Mouse (Mus musculus): ENCODE results near the gene Grik4. TPM values are rescaled to one million over a fixed set of nuclear protein-coding genes. Genes with fewer than 3 reads are reported as not detected.
A peak's percentile ranks its signal among the peaks of the same experiment; 100 is the strongest.

Grik4 gene
- polyA plus RNA-seq, 1 experiment from 2014 or later = 1.6 TPM

DNA sequence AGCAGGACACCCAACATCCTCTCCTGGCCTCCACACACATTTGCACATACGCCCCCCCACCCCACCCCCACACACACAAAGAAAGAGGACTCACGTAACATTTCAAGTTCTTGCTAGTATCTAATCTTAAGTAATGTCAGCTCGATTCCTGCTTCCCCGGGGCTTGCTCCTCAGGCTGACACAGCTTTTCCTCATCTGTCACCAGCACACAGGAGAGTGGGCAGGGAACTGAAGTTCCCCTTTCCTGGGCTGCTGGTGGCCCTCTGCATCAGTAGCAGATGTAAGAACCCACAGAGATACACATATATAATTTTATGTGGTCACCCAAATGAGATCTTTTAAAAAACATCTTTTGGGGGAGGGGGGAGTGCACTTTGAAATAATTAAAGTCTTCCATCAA lies 98.2 kb downstream of the Grik4 start:
- DNase-seq (ENCODE audit: low spot score) (no peak), ATAC-seq (ENCODE audit: low FRiP score) (no peak)
- Histone ChIP-seq H3K4me1 (replicated peaks; ENCODE audit: control insufficient read depth, insufficient read depth, low read length) (no peaks in the 10 kb centered on the region), H3K27ac (ENCODE audit: low read depth, low read length) (no peak overlapping the region), H3K9ac (ENCODE audit: low read depth, low read length) (no peak overlapping the region), H3K9me3 (ENCODE audit: control insufficient read depth, low read length) (no peaks in the 10 kb centered on the region), H3K4me3 (ENCODE audit: low read depth, low read length) (no peak overlapping the region), H3K27me3 (ENCODE audit: control insufficient read depth, insufficient read depth, low read length) (no peaks in the 10 kb centered on the region), H3K36me3 (ENCODE audit: control insufficient read depth, insufficient read depth, low read length) (no peaks in the 10 kb centered on the region), H3K4me2 (replicated peaks; ENCODE audit: low read depth, low read length) (no peak overlapping the region)
- WGBS = 80% methylated on average over 4 of the region's 4 CpGs

DNA sequence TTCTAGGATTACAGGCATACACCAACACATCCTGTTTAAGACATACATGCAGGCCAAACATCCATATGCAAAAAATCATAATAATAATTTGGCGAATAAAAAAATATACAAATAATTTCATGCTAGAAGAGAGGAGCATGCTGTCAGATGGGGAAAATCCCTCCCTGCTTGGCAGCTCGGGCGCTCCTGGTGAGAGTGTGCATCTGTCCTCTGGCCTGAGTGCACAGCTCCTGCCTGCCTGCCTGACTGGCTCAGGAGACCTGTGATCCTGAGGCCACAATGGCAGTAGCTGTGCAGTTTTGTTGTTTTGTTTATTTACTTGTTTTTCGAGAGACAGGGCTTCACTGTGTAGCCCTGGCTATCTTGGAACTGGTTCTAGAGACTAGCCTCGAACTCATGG lies 100.0 kb downstream of the Grik4 start:
- Histone ChIP-seq H3K27me3 (ENCODE audit: control insufficient read depth, insufficient read depth, low read length) (no peaks in the 10 kb centered on the region), H3K4me1 (replicated peaks; ENCODE audit: control insufficient read depth, insufficient read depth, low read length) (no peaks in the 10 kb centered on the region), H3K4me2 (replicated peaks; ENCODE audit: low read depth, low read length) (no peak overlapping the region), H3K27ac (ENCODE audit: low read depth, low read length) (no peak overlapping the region), H3K36me3 (ENCODE audit: control insufficient read depth, insufficient read depth, low read length) (no peaks in the 10 kb centered on the region), H3K4me3 (ENCODE audit: low read depth, low read length) (no peak overlapping the region), H3K9me3 (ENCODE audit: control insufficient read depth, low read length) (no peaks in the 10 kb centered on the region), H3K9ac (ENCODE audit: low read depth, low read length) (no peak overlapping the region)
- DNase-seq (ENCODE audit: low spot score) (no peak), ATAC-seq (ENCODE audit: low FRiP score) (no peak)
- WGBS = 88% methylated on average over 5 of the region's 5 CpGs

DNA sequence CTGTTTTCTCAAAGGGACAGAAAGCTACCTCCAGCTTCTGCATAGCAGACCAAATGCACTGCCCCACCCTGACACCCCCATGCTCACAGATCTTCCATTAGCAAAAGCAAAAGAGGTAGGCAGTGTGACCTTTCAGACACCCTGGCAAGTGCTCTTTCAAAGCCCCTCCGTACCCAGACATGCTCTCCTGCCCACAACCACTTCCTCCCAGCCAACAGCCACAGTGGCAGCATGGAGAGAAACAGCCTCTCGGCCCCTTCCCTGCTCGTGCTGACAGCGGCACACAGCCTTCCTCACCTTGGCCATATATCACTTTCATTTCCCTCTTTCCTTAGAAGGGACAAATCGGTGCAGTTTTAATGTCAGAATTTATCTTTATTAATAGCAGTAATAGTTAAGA lies 106.0 kb downstream of the Grik4 start:
- 79% methylated on average over 5 of the region's 5 CpGs for WGBS
- no peak for DNase-seq (ENCODE audit: low spot score)
- no peak for ATAC-seq (ENCODE audit: low FRiP score)

DNA sequence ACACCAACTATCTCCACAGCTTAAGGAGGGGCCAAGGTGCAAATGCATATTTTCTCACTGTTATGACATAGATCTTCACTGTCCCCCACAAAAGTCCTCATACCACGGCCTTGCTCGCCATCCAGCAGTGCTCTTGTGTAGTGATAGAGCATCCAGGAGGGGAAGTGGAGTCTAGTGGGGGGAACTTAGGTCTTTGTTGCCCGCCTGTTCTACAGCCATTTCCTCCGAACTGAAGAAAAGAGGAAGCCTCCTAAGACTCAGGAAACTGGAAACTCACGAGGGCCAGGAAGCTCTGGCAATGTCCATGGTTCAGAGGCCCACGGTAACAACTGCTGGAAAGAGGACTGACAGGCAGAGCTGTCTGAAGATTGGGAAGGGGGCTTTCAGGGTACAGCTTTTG lies 106.8 kb downstream of the Grik4 start:
- Histone ChIP-seq H3K36me3 (ENCODE audit: control insufficient read depth, insufficient read depth, low read length) (no peaks in the 10 kb centered on the region), H3K4me2 (replicated peaks; ENCODE audit: low read depth, low read length) (no peak overlapping the region), H3K9me3 (ENCODE audit: control insufficient read depth, low read length) (no peaks in the 10 kb centered on the region), H3K4me3 (ENCODE audit: low read depth, low read length) (no peak overlapping the region), H3K27ac (ENCODE audit: low read depth, low read length) (no peak overlapping the region), H3K27me3 (ENCODE audit: control insufficient read depth, insufficient read depth, low read length) (no peaks in the 10 kb centered on the region), H3K4me1 (replicated peaks; ENCODE audit: control insufficient read depth, insufficient read depth, low read length) (no peaks in the 10 kb centered on the region), H3K9ac (ENCODE audit: low read depth, low read length) (no peak overlapping the region)
- 79% methylated on average over 6 of the region's 6 CpGs for WGBS
- DNase-seq (ENCODE audit: low spot score) = no peak
- no peak for ATAC-seq (ENCODE audit: low FRiP score)

More for the DNA sequence above, 106.0 kb downstream of the Grik4 start:
- Histone ChIP-seq H3K36me3 (ENCODE audit: control insufficient read depth, insufficient read depth, low read length) (no peaks in the 10 kb centered on the region), H3K27me3 (ENCODE audit: control insufficient read depth, insufficient read depth, low read length) (no peaks in the 10 kb centered on the region), H3K27ac (ENCODE audit: low read depth, low read length) (no peak overlapping the region), H3K4me1 (replicated peaks; ENCODE audit: control insufficient read depth, insufficient read depth, low read length) (no peaks in the 10 kb centered on the region), H3K9ac (ENCODE audit: low read depth, low read length) (no peak overlapping the region), H3K4me2 (replicated peaks; ENCODE audit: low read depth, low read length) (no peak overlapping the region), H3K9me3 (ENCODE audit: control insufficient read depth, low read length) (no peaks in the 10 kb centered on the region), H3K4me3 (ENCODE audit: low read depth, low read length) (no peak overlapping the region)

DNA sequence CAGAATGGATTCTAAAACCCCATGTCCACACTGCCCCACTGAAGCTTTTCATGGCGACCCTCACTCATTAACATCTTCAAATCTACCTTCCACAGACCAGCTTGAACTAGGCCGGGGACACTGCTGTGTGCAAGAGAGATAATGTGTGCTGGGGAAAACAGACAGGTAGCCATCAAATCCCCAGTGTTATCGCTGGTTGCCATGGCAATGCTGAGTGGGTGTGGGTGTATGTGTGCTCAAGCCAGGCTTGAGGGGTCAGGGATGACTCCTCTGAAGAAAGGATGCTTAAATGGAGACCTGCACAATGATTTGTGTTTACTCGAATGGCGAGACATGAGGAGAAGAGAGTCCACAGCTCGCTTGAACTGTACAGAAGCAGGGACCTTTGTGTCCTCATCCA lies 112.7 kb downstream of the Grik4 start:
- DNase-seq (ENCODE audit: low spot score) (no peak), ATAC-seq (ENCODE audit: low FRiP score) (no peak)
- Histone ChIP-seq H3K27ac (ENCODE audit: low read depth, low read length) (no peak overlapping the region), H3K9me3 (ENCODE audit: control insufficient read depth, low read length) (no peaks in the 10 kb centered on the region), H3K4me3 (ENCODE audit: low read depth, low read length) (no peak overlapping the region), H3K4me2 (replicated peaks; ENCODE audit: low read depth, low read length) (no peak overlapping the region), H3K36me3 (ENCODE audit: control insufficient read depth, insufficient read depth, low read length) (no peaks in the 10 kb centered on the region), H3K27me3 (ENCODE audit: control insufficient read depth, insufficient read depth, low read length) (no peaks in the 10 kb centered on the region), H3K4me1 (replicated peaks; ENCODE audit: control insufficient read depth, insufficient read depth, low read length) (no peaks in the 10 kb centered on the region), H3K9ac (ENCODE audit: low read depth, low read length) (no peak overlapping the region)
- 70% methylated on average over 6 of the region's 6 CpGs for WGBS

DNA sequence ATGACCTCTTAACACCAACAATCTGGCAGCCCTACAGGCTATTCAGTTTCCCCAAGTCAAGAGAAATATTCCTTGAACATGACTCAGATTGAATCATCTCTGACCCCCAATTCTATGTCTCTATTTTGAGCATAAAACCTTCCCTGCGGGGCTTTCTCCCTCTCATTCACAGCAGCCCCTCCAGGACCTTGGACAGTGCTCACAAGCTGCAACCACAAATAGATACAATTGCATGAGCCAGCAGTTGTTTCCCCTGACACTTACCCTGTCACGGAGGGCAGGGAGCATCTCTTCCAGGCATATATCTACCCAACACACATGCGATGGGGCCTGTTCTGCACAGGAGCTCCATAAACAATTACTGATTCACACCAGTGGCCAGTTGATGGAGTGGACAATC lies 125.0 kb downstream of the Grik4 start:
- H3K27ac ChIP-seq (ENCODE audit: low read depth, low read length) = peak overlapping the region; percentile 42; the same call in 1 of the 2 replicates
- 51% methylated on average over 3 of the region's 3 CpGs for WGBS
- DNase-seq (ENCODE audit: low spot score) (peak; percentile 44), ATAC-seq (ENCODE audit: low FRiP score) (no peak)
- no peaks in the 10 kb centered on the region for H3K9me3 ChIP-seq (ENCODE audit: control insufficient read depth, low read length)
- H3K36me3 ChIP-seq (ENCODE audit: control insufficient read depth, insufficient read depth, low read length) = no peaks in the 10 kb centered on the region
- no peak overlapping the region for H3K4me3 ChIP-seq (ENCODE audit: low read depth, low read length)
- no peak overlapping the region for H3K9ac ChIP-seq (ENCODE audit: low read depth, low read length)
- H3K4me2 ChIP-seq (replicated peaks; ENCODE audit: low read depth, low read length) = no peak overlapping the region
- no peaks in the 10 kb centered on the region for H3K27me3 ChIP-seq (ENCODE audit: control insufficient read depth, insufficient read depth, low read length)
- no peaks in the 10 kb centered on the region for H3K4me1 ChIP-seq (replicated peaks; ENCODE audit: control insufficient read depth, insufficient read depth, low read length)

DNA sequence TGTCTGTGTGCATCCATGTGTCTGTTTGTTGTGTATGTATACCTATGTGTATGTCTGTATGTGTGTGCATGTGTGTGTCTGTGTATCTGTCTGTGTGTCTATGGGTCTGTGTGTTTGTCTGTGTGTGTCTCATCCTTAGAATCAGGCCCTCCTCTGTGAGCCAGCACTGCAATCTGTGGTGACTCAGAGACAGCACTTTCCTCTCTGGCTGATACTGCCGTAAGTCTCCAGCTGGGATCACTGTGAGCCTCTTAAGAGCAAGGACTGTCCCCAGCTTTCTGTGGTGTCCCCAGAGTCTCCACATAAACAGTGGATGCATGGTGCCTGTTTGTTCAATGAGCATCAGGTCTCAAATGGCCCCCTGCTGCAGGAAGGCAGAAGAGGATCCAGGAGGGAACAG lies 127.5 kb downstream of the Grik4 start:
- DNase-seq (ENCODE audit: low spot score) (no peak), ATAC-seq (ENCODE audit: low FRiP score) (no peak)
- H3K9ac ChIP-seq (ENCODE audit: low read depth, low read length) = no peak overlapping the region
- no peak overlapping the region for H3K4me2 ChIP-seq (replicated peaks; ENCODE audit: low read depth, low read length)
- H3K27me3 ChIP-seq (ENCODE audit: control insufficient read depth, insufficient read depth, low read length) = no peaks in the 10 kb centered on the region
- H3K9me3 ChIP-seq (ENCODE audit: control insufficient read depth, low read length) = no peaks in the 10 kb centered on the region
- H3K4me3 ChIP-seq (ENCODE audit: low read depth, low read length) = no peak overlapping the region
- no peaks in the 10 kb centered on the region for H3K4me1 ChIP-seq (replicated peaks; ENCODE audit: control insufficient read depth, insufficient read depth, low read length)
- H3K27ac ChIP-seq (ENCODE audit: low read depth, low read length) = no peak overlapping the region
- H3K36me3 ChIP-seq (ENCODE audit: control insufficient read depth, insufficient read depth, low read length) = no peaks in the 10 kb centered on the region
- 73% methylated on average over 1 of the region's 1 CpGs for WGBS

DNA sequence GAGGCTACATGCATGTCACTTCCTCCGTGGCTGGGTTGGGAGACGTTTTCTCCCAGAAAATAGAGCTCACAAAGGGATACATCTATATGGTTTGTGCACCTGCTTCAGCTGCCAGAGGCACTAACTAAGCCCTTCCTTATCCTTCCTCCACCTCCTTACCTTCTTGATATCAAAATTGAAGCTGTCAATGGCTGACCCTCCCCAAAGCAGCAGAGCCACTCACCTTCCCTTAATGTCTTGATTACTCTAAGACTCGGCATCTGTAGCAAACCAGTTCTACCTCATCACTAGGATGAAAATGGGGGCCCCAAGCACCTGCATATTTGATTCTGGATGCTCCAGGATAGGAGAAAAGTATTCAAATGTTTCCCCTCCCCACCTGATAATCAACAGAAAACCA lies 135.1 kb downstream of the Grik4 start:
- no peak overlapping the region for H3K4me3 ChIP-seq (ENCODE audit: low read depth, low read length)
- no peaks in the 10 kb centered on the region for H3K36me3 ChIP-seq (ENCODE audit: control insufficient read depth, insufficient read depth, low read length)
- H3K9me3 ChIP-seq (ENCODE audit: control insufficient read depth, low read length) = no peaks in the 10 kb centered on the region
- H3K27me3 ChIP-seq (ENCODE audit: control insufficient read depth, insufficient read depth, low read length) = no peaks in the 10 kb centered on the region
- H3K4me1 ChIP-seq (replicated peaks; ENCODE audit: control insufficient read depth, insufficient read depth, low read length) = no peaks in the 10 kb centered on the region
- H3K9ac ChIP-seq (ENCODE audit: low read depth, low read length) = no peak overlapping the region
- WGBS = 89% methylated on average over 3 of the region's 3 CpGs
- no peak overlapping the region for H3K27ac ChIP-seq (ENCODE audit: low read depth, low read length)
- DNase-seq (ENCODE audit: low spot score) (no peak), ATAC-seq (ENCODE audit: low FRiP score) (no peak)
- H3K4me2 ChIP-seq (replicated peaks; ENCODE audit: low read depth, low read length) = no peak overlapping the region

DNA sequence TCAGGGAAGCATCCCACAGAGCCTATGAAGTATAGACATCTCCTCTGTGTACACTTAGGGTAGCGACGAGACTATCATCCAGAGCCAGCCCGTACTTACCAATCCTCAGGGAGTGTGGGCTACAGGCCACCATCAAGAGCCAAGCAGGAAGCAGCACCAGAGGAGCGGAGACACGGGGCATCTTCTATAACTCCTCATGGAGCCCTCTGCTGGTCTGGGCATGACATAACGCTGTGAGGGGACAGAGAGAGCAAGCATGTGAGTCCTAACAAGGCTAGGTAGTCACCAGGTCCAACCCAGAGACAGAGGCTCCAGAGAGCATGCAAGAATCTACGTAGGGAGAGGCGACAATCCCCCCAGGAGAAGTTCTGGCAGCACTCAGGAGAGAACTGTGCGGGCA lies 135.9 kb downstream of the Grik4 start:
- no peak overlapping the region for H3K27ac ChIP-seq (ENCODE audit: low read depth, low read length)
- no peaks in the 10 kb centered on the region for H3K27me3 ChIP-seq (ENCODE audit: control insufficient read depth, insufficient read depth, low read length)
- DNase-seq (ENCODE audit: low spot score) (no peak), ATAC-seq (ENCODE audit: low FRiP score) (no peak)
- H3K36me3 ChIP-seq (ENCODE audit: control insufficient read depth, insufficient read depth, low read length) = no peaks in the 10 kb centered on the region
- H3K4me1 ChIP-seq (replicated peaks; ENCODE audit: control insufficient read depth, insufficient read depth, low read length) = no peaks in the 10 kb centered on the region
- no peak overlapping the region for H3K9ac ChIP-seq (ENCODE audit: low read depth, low read length)
- H3K4me2 ChIP-seq (replicated peaks; ENCODE audit: low read depth, low read length) = no peak overlapping the region
- WGBS = 64% methylated on average over 9 of the region's 9 CpGs
- H3K4me3 ChIP-seq (ENCODE audit: low read depth, low read length) = no peak overlapping the region
- H3K9me3 ChIP-seq (ENCODE audit: control insufficient read depth, low read length) = no peaks in the 10 kb centered on the region
